ENCODE assay signal across 15 mouse cellular contexts in genomic region chr16:51577915-51578593, GRCm38 (mm10).
"Had no signal": no experiment of that assay in that cellular context is flagged by ENCODE, and none has a peak within 500 bp of the region (broad histone marks: within the 10 kb centered on the region; RNA-seq: fewer than 3 reads in every experiment).

No protein-coding gene starts in this region.

- H3K4me3 ChIP-seq: limb, embryonic 12.5 days; limb, embryonic 15.5 days had no signal

- H3K4me1 ChIP-seq: limb, embryonic 12.5 days; limb, embryonic 15.5 days had no signal

- H3K36me3 ChIP-seq: limb, embryonic 12.5 days; limb, embryonic 15.5 days had no signal

- H3K27ac ChIP-seq: limb, embryonic 12.5 days; limb, embryonic 15.5 days; liver, embryonic 14.5 days; macrophage had no signal

- H3K4me2 ChIP-seq: limb, embryonic 12.5 days; limb, embryonic 15.5 days; liver, embryonic 11.5 days; lung, embryonic 14.5 days had no signal

- H3K9ac ChIP-seq: limb, embryonic 12.5 days; limb, embryonic 15.5 days; liver, embryonic 14.5 days; liver, postnatal 0 days; lung, embryonic 14.5 days had no signal

- ATAC-seq: liver, postnatal 0 days; lung, postnatal 0 days had no signal

- H3K9me3 ChIP-seq: limb, embryonic 12.5 days; limb, embryonic 15.5 days had no signal

- DNase-seq: kidney, adult 18-20 months; kidney, adult 9 months; kidney, postnatal 14 days; kidney, postnatal 4 days; left cerebral cortex, postnatal 4 days; liver, postnatal 0 days; lung, embryonic 14.5 days; thymus, adult 18-20 months; thymus, postnatal 36 days had no signal

- H3K27me3 ChIP-seq: limb, embryonic 12.5 days; limb, embryonic 15.5 days had no signal
